Mouse (Mus musculus) intestine, embryonic 15.5 days (tissue): ENCODE measurements around the gene Rin3. TPM values are rescaled to one million over a fixed set of nuclear protein-coding genes. Genes with fewer than 3 reads are reported as not detected.

Experiments used
- ATAC-seq: fragments of 200-750 bp; cut with Nextera tagmentation; 2 replicates; pipeline ENCODE4 v1.8.0; 2017; ENCODE audit warnings: moderate TSS enrichment, moderate library complexity
- H3K27ac ChIP-seq: fragments of 300-500 bp; sonication (generic); 2 replicates; pipeline ENCODE4 v1.5.1; 2015; ENCODE audit warnings: mild to moderate bottlenecking, inconsistent platforms
- H3K27me3 ChIP-seq: fragments of 300-500 bp; sonication (generic); replicated peaks from 2 replicates; pipeline ENCODE4 v1.6.1; 2015; ENCODE audit warnings: inconsistent platforms
- H3K36me3 ChIP-seq: fragments of 300-500 bp; sonication (generic); 2 replicates; pipeline ENCODE4 v1.6.1; 2015; ENCODE audit warnings: inconsistent platforms
- H3K4me1 ChIP-seq: fragments of 300-500 bp; sonication (generic); replicated peaks from 2 replicates; pipeline ENCODE4 v1.6.1; 2015; ENCODE audit warnings: inconsistent platforms
- H3K4me2 ChIP-seq: fragments of 300-500 bp; sonication (generic); replicated peaks from 2 replicates; pipeline ENCODE4 v1.6.1; 2015; ENCODE audit warnings: mild to moderate bottlenecking, inconsistent platforms
- H3K4me3 ChIP-seq: fragments of 300-500 bp; sonication (generic); replicated peaks from 2 replicates; pipeline ENCODE4 v1.5.1; 2015; ENCODE audit warnings: inconsistent platforms
- H3K9ac ChIP-seq: fragments of 300-500 bp; sonication (generic); 2 replicates; pipeline ENCODE4 v1.6.1; 2015; ENCODE audit warnings: inconsistent platforms
- H3K9me3 ChIP-seq: fragments of 300-500 bp; sonication (generic); 2 replicates; pipeline ENCODE4 v1.6.1; 2016; ENCODE audit warnings: inconsistent platforms
- WGBS: fragments of 180-500 bp; shearing (Covaris S2); methylation state at CpG from one replicate; pipeline ENCODE4 v1.1.7; 2015; 5-methylcytosine and 5-hydroxymethylcytosine counted together
- polyA plus RNA-seq: library from polyadenylated mRNA; unstranded; fragments of >200 nt; fragmentation: Nextera tagmentation; extraction: Ambion mirVana; gene quantifications from 2 replicates; pipeline ENCODE4 v1.2.1, GENCODE M21; 2015

The Rin3 gene
- polyA plus RNA-seq, 1 experiment from 2014 or later: 9.4 TPM

- ATAC-seq: no peak
- no peaks in the 10 kb centered on the region for H3K9me3 ChIP-seq
- 72% methylated on average over 14 of the region's 14 CpGs for WGBS
Observed at GRCm38 (mm10) chr12:102345031-102345815, 62.4 kb downstream of the Rin3 start.

DNA sequence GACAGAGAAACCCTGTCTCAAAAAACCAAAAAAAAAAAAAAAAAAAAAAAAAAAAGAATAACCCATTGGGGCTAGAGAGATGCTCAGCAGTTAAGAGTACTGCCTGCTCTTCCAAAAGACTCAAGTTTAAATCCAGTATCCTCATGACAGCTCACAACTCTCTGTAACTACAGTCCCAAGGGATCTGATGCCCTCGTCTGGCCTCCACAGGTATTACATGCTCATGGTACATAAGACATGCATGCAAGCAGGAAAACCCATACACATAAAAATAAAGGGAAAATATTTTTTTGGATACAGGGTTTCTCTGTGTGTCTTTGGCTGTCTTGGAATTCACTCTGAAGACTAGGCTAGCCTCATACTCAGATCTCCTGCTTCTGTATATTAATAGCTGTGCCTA, 63.7 kb downstream of the Rin3 start:
- no peak for ATAC-seq
- WGBS: 19% methylated on average over 1 of the region's 1 CpGs
- H3K4me3 ChIP-seq: no peak overlapping the region

More at GRCm38 (mm10) chr12:102345031-102345815, 62.4 kb downstream of the Rin3 start:
- H3K4me2 ChIP-seq: no peak overlapping the region
- H3K36me3 ChIP-seq: no peaks in the 10 kb centered on the region
- H3K27me3 ChIP-seq: no peaks in the 10 kb centered on the region
- H3K4me1 ChIP-seq: no peaks in the 10 kb centered on the region
- no peak overlapping the region for H3K4me3 ChIP-seq
- no peak overlapping the region for H3K27ac ChIP-seq
- no peak overlapping the region for H3K9ac ChIP-seq

DNA sequence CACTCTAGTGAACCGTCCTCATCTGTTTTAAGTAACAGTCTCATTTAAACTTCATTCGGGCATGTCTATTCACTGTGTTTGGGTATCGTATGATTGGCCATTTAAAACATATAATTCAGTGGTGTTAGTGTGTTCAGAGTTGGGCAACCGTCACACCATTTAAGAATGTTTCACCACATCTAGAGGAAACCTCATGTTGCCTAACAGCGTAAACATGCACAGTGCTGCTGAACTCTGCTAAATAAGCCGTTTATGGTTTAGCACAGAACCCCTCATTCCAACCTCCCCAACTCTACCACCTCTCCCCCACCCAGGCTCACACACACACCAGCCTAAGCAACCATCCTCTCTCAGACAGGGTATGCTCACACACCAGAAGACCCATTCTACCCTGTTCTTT, 65.6 kb downstream of the Rin3 start:
- Histone ChIP-seq H3K4me2 (no peak overlapping the region), H3K4me3 (no peak overlapping the region), H3K36me3 (no peaks in the 10 kb centered on the region), H3K4me1 (no peaks in the 10 kb centered on the region), H3K27me3 (no peaks in the 10 kb centered on the region), H3K9me3 (no peaks in the 10 kb centered on the region), H3K9ac (no peak overlapping the region), H3K27ac (no peak overlapping the region)
- ATAC-seq: no peak
- 90% methylated on average over 6 of the region's 6 CpGs for WGBS

More for the DNA sequence above, 63.7 kb downstream of the Rin3 start:
- Histone ChIP-seq H3K27ac (no peak overlapping the region), H3K4me1 (no peaks in the 10 kb centered on the region), H3K27me3 (no peaks in the 10 kb centered on the region), H3K9me3 (no peaks in the 10 kb centered on the region), H3K9ac (no peak overlapping the region), H3K36me3 (no peaks in the 10 kb centered on the region), H3K4me2 (no peak overlapping the region)

- Histone ChIP-seq H3K36me3 (no peaks in the 10 kb centered on the region), H3K27ac (no peak overlapping the region), H3K4me1 (no peaks in the 10 kb centered on the region), H3K4me3 (no peak overlapping the region), H3K27me3 (no peaks in the 10 kb centered on the region), H3K4me2 (no peak overlapping the region), H3K9me3 (no peaks in the 10 kb centered on the region), H3K9ac (no peak overlapping the region)
- ATAC-seq: no peak
- 90% methylated on average over 1 of the region's 1 CpGs for WGBS
Observed at GRCm38 (mm10) chr12:102350997-102351396, 68.1 kb downstream of the Rin3 start.

GRCm38 (mm10) chr12:102354126-102354984, 71.5 kb downstream of the Rin3 start:
- H3K9ac ChIP-seq: no peak overlapping the region
- H3K27me3 ChIP-seq: no peaks in the 10 kb centered on the region
- no peaks in the 10 kb centered on the region for H3K9me3 ChIP-seq
- H3K27ac ChIP-seq: no peak overlapping the region
- WGBS: 90% methylated on average over 10 of the region's 10 CpGs
- no peak overlapping the region for H3K4me3 ChIP-seq
- H3K36me3 ChIP-seq: peaks cover 3% of the 10 kb centered on the region; the same call in 1 of the 2 replicates
- no peak for ATAC-seq
- no peak overlapping the region for H3K4me2 ChIP-seq
- H3K4me1 ChIP-seq: no peaks in the 10 kb centered on the region

- Histone ChIP-seq H3K4me3 (no peak overlapping the region), H3K9me3 (no peaks in the 10 kb centered on the region), H3K4me2 (no peak overlapping the region), H3K36me3 (peaks cover 11% of the 10 kb centered on the region; the same call in 1 of the 2 replicates), H3K27me3 (no peaks in the 10 kb centered on the region), H3K9ac (no peak overlapping the region), H3K4me1 (no peaks in the 10 kb centered on the region), H3K27ac (no peak overlapping the region)
- ATAC-seq: no peak
Observed at GRCm38 (mm10) chr12:102355784-102356183, 72.9 kb downstream of the Rin3 start.

DNA sequence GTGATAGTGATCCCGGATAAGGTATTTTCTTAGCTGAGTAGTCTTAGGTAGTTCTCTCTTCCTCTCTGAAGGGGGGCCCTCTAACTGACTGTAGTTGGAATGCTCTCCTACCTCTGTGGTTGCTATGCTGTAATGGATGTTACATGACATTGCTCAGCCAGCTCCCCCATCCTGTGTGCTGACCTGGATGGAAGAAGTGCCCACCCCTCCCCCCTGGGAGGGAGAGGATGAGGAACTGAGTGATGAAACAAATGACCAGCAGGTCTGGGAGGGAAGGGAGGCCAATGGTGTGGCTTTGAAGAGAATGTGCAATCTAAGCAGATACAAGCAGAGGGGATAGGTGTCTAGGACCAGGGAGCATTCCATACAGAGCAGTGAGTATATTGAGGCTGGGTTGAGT, 73.9 kb downstream of the Rin3 start:
- 77% methylated on average over 1 of the region's 1 CpGs for WGBS
- Histone ChIP-seq H3K36me3 (peaks cover 18% of the 10 kb centered on the region), H3K27me3 (no peaks in the 10 kb centered on the region), H3K4me2 (no peak overlapping the region), H3K4me3 (no peak overlapping the region), H3K9ac (no peak overlapping the region), H3K9me3 (no peaks in the 10 kb centered on the region), H3K27ac (no peak overlapping the region), H3K4me1 (no peaks in the 10 kb centered on the region)
- no peak for ATAC-seq

DNA sequence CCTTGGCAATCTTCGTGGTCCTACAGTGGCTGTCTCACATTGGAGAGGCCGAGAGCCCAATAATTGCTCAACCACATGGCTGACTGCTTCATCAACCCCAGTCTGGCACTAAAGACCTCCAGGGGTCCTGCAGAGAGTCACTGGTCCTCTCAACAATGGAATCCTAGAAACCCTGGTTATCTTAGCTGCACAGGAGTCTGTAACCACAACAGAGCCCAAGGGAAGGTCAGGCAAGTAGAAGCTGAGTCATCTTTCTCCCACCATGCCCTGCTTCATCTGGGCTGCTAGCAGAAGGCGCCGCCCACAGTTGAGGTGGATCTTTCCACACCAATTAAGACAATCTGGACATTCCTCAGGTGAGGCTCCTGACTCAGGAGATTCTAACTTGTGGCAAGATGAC, 76.5 kb downstream of the Rin3 start:
- 89% methylated on average over 4 of the region's 4 CpGs for WGBS
- no peak overlapping the region for H3K9ac ChIP-seq
- ATAC-seq: no peak

GRCm38 (mm10) chr12:102361189-102362161, 78.6 kb downstream of the Rin3 start:
- peaks cover 20% of the 10 kb centered on the region for H3K36me3 ChIP-seq

More for the DNA sequence above, 76.5 kb downstream of the Rin3 start:
- H3K4me1 ChIP-seq: no peaks in the 10 kb centered on the region
- H3K4me2 ChIP-seq: no peak overlapping the region
- H3K27me3 ChIP-seq: no peaks in the 10 kb centered on the region
- H3K9me3 ChIP-seq: no peaks in the 10 kb centered on the region
- H3K27ac ChIP-seq: no peak overlapping the region
- no peak overlapping the region for H3K4me3 ChIP-seq
- peaks cover 20% of the 10 kb centered on the region for H3K36me3 ChIP-seq

GRCm38 (mm10) chr12:102365016-102365415, 82.2 kb downstream of the Rin3 start:
- H3K4me2 ChIP-seq: no peak overlapping the region
- no peak for ATAC-seq
- H3K27ac ChIP-seq: no peak overlapping the region
- no peaks in the 10 kb centered on the region for H3K27me3 ChIP-seq
- peaks cover 8% of the 10 kb centered on the region for H3K4me1 ChIP-seq
- 91% methylated on average over 7 of the region's 7 CpGs for WGBS
- H3K9me3 ChIP-seq: no peaks in the 10 kb centered on the region
- no peak overlapping the region for H3K9ac ChIP-seq
- H3K4me3 ChIP-seq: no peak overlapping the region
- H3K36me3 ChIP-seq: peaks cover 16% of the 10 kb centered on the region; the same call in 1 of the 2 replicates

More at GRCm38 (mm10) chr12:102361189-102362161, 78.6 kb downstream of the Rin3 start:
- H3K9me3 ChIP-seq: no peaks in the 10 kb centered on the region
- no peak overlapping the region for H3K27ac ChIP-seq
- H3K27me3 ChIP-seq: no peaks in the 10 kb centered on the region
- H3K9ac ChIP-seq: no peak overlapping the region
- H3K4me2 ChIP-seq: no peak overlapping the region
- WGBS: 94% methylated on average over 10 of the region's 10 CpGs
- H3K4me3 ChIP-seq: no peak overlapping the region
- ATAC-seq: no peak
- no peaks in the 10 kb centered on the region for H3K4me1 ChIP-seq

GRCm38 (mm10) chr12:102366126-102366816, 83.4 kb downstream of the Rin3 start:
- H3K4me3 ChIP-seq: no peak overlapping the region

More at GRCm38 (mm10) chr12:102366126-102366816, 83.4 kb downstream of the Rin3 start:
- H3K27ac ChIP-seq: no peak overlapping the region
- H3K36me3 ChIP-seq: peaks cover 10% of the 10 kb centered on the region
- H3K9ac ChIP-seq: no peak overlapping the region
- no peak for ATAC-seq
- H3K4me1 ChIP-seq: peaks cover 8% of the 10 kb centered on the region
- H3K9me3 ChIP-seq: no peaks in the 10 kb centered on the region
- no peaks in the 10 kb centered on the region for H3K27me3 ChIP-seq
- WGBS: 91% methylated on average over 9 of the region's 9 CpGs
- no peak overlapping the region for H3K4me2 ChIP-seq
